8 mouse cellular contexts compared by ENCODE assay signal in genomic region chr8:123628253-123628967, GRCm38 (mm10). TPM values are rescaled to one million over a fixed set of nuclear protein-coding genes. Genes with fewer than 3 reads are reported as not detected.
DNase-seq lines count a peak whose midpoint lies in the region; ATAC-seq and TF ChIP-seq lines count a peak whose summit lies in the region.

No protein-coding gene starts in this region.

- 0% methylated on average over 8 of the region's 8 CpGs for WGBS in cerebellum, adult 2 months
- under 1% methylated on average over 8 of the region's 8 CpGs for WGBS in forebrain, embryonic 15.5 days
- WGBS in hindbrain, embryonic 16.5 days: 2% methylated on average over 8 of the region's 8 CpGs
- WGBS in limb, embryonic 15.5 days: 3% methylated on average over 8 of the region's 8 CpGs
- 2% methylated on average over 8 of the region's 8 CpGs for WGBS in midbrain, embryonic 16.5 days

- peak overlapping the region; percentile 66 for H3K4me3 ChIP-seq in cerebellum, adult 2 months (replicated peaks; ENCODE audit: insufficient read depth, low read depth, low read length)
- H3K4me3 ChIP-seq in forebrain, embryonic 15.5 days: peak overlapping the region; percentile 37
- peak overlapping the region; percentile 35 for H3K4me3 ChIP-seq in hindbrain, embryonic 16.5 days (ENCODE audit: low read length)
- H3K4me3 ChIP-seq in limb, embryonic 15.5 days: peak overlapping the region; percentile 31
- peak overlapping the region; percentile 25 for H3K4me3 ChIP-seq in midbrain, embryonic 16.5 days (ENCODE audit: low read depth, low read length)

- no peak overlapping the region for H3K27ac ChIP-seq in cerebellum, adult 2 months (ENCODE audit: insufficient read depth, low read length)
- no peak overlapping the region for H3K27ac ChIP-seq in forebrain, embryonic 15.5 days (replicated peaks)
- H3K27ac ChIP-seq in hindbrain, embryonic 16.5 days (ENCODE audit: low read depth, low read length): no peak overlapping the region
- H3K27ac ChIP-seq in limb, embryonic 15.5 days: no peak overlapping the region
- H3K27ac ChIP-seq in midbrain, embryonic 16.5 days (ENCODE audit: low read length): no peak overlapping the region

- H3K4me1 ChIP-seq in cerebellum, adult 2 months (ENCODE audit: control insufficient read depth, insufficient read depth, low read length): 0 out of 2 replicates have a peak, but pooled peaks cover 3% of the 10 kb centered on the region
- peaks cover 10% of the 10 kb centered on the region for H3K4me1 ChIP-seq in forebrain, embryonic 15.5 days
- peaks cover 11% of the 10 kb centered on the region for H3K4me1 ChIP-seq in hindbrain, embryonic 16.5 days (ENCODE audit: control insufficient read depth, insufficient read depth, low read depth, low read length)
- peaks cover 21% of the 10 kb centered on the region for H3K4me1 ChIP-seq in limb, embryonic 15.5 days
- peaks cover 10% of the 10 kb centered on the region for H3K4me1 ChIP-seq in midbrain, embryonic 16.5 days (ENCODE audit: control insufficient read depth, insufficient read depth, low read length)

- H3K4me2 ChIP-seq in forebrain, embryonic 15.5 days (replicated peaks): peak overlapping the region; percentile 46
- peak overlapping the region; percentile 66 for H3K4me2 ChIP-seq in hindbrain, embryonic 16.5 days (ENCODE audit: low read length)
- peak overlapping the region; percentile 54 for H3K4me2 ChIP-seq in limb, embryonic 15.5 days
- peak overlapping the region; percentile 63 for H3K4me2 ChIP-seq in midbrain, embryonic 16.5 days (ENCODE audit: low read length)

- TF ChIP-seq POLR2A in cerebellum, adult 2 months (IDR thresholded peaks at IDR 0.05; ENCODE audit: borderline replicate concordance, insufficient read depth, low read length): no peak

- peak; percentile 45 for DNase-seq in urinary bladder, postnatal 25 days (ENCODE audit: low spot score)
- DNase-seq in urinary bladder, postnatal 10 days (ENCODE audit: low spot score): no peak
- DNase-seq in cerebellum, adult 2 months: peak; percentile 65 to 76
- peak; percentile 49 for DNase-seq in thymus, postnatal 14 days

- peak overlapping the region; percentile 22; the same call in 1 of the 2 replicates for H3K9ac ChIP-seq in forebrain, embryonic 15.5 days (replicated peaks)
- peak overlapping the region; percentile 23; the same call in 1 of the 2 replicates for H3K9ac ChIP-seq in hindbrain, embryonic 16.5 days (ENCODE audit: low read depth, low read length)
- no peak overlapping the region for H3K9ac ChIP-seq in limb, embryonic 15.5 days
- peak overlapping the region; percentile 53; the same call in 1 of the 2 replicates for H3K9ac ChIP-seq in midbrain, embryonic 16.5 days (ENCODE audit: low read depth, low read length)

- H3K36me3 ChIP-seq in forebrain, embryonic 15.5 days: no peaks in the 10 kb centered on the region
- no peaks in the 10 kb centered on the region for H3K36me3 ChIP-seq in hindbrain, embryonic 16.5 days (ENCODE audit: control insufficient read depth, insufficient read depth, low read length)
- no peaks in the 10 kb centered on the region for H3K36me3 ChIP-seq in limb, embryonic 15.5 days
- no peaks in the 10 kb centered on the region for H3K36me3 ChIP-seq in midbrain, embryonic 16.5 days (ENCODE audit: control insufficient read depth, insufficient read depth, low read length)

- no peak; the same call in none of the 2 replicates for ATAC-seq in forebrain, embryonic 15.5 days (replicated peaks)
- ATAC-seq in hindbrain, embryonic 16.5 days: peak; percentile 41; the same call in 1 of the 2 replicates
- no peak for ATAC-seq in limb, embryonic 15.5 days (ENCODE audit: insufficient number of reproducible peaks, low FRiP score, low TSS enrichment, low read depth)
- peak; percentile 42; the same call in 1 of the 2 replicates for ATAC-seq in midbrain, embryonic 16.5 days

- peak; percentile 81 for TF ChIP-seq CTCF in cerebellum, adult 2 months (IDR thresholded peaks at IDR 0.05; ENCODE audit: borderline replicate concordance, insufficient read depth, low read depth, low read length)

- no peaks in the 10 kb centered on the region for H3K9me3 ChIP-seq in forebrain, embryonic 15.5 days
- no peaks in the 10 kb centered on the region for H3K9me3 ChIP-seq in hindbrain, embryonic 16.5 days (ENCODE audit: control insufficient read depth, low read length)
- H3K9me3 ChIP-seq in limb, embryonic 15.5 days: no peaks in the 10 kb centered on the region
- no peaks in the 10 kb centered on the region for H3K9me3 ChIP-seq in midbrain, embryonic 16.5 days (replicated peaks; ENCODE audit: control insufficient read depth, low read length, poor library complexity, severe bottlenecking)

- H3K27me3 ChIP-seq in cerebellum, adult 2 months (ENCODE audit: control insufficient read depth, insufficient read depth, low read length): no peaks in the 10 kb centered on the region
- H3K27me3 ChIP-seq in forebrain, embryonic 15.5 days: peaks cover 29% of the 10 kb centered on the region
- peaks cover 12% of the 10 kb centered on the region for H3K27me3 ChIP-seq in hindbrain, embryonic 16.5 days (replicated peaks; ENCODE audit: control insufficient read depth, insufficient read depth, low read length)
- peaks cover 39% of the 10 kb centered on the region for H3K27me3 ChIP-seq in limb, embryonic 15.5 days
- H3K27me3 ChIP-seq in midbrain, embryonic 16.5 days (ENCODE audit: control insufficient read depth, insufficient read depth, low read depth, low read length): peaks cover 18% of the 10 kb centered on the region

RNA-seq across cellular contexts. Expression of gene Rhou, which starts 25.3 kb away (rescaled TPM):
- 33.4 and 34.9 TPM in 2 replicates for polyA plus RNA-seq in cerebellum, adult 2 months (2012; rRNA removed)
- polyA plus RNA-seq in forebrain, embryonic 15.5 days (2015; fragmentation: Nextera tagmentation; extraction: Ambion mirVana): 8.6 and 10.4 TPM in 2 replicates
- polyA plus RNA-seq in hindbrain, embryonic 16.5 days (2015; fragmentation: Nextera tagmentation; extraction: Ambion mirVana): 11.6 and 12.3 TPM in 2 replicates
- polyA plus RNA-seq in limb, embryonic 15.5 days (2015; fragmentation: Nextera tagmentation; extraction: Ambion mirVana): 10.8 and 10.9 TPM in 2 replicates
- polyA plus RNA-seq in midbrain, embryonic 16.5 days (2015; fragmentation: Nextera tagmentation; extraction: Ambion mirVana): 10.1 and 13.2 TPM in 2 replicates

Comparison
In these comparisons a context has a peak if more than half of its experiments do, and no peak if none do; other contexts are left out.
1. ATAC-seq: peak in hindbrain, embryonic 16.5 days (single experiment) and midbrain, embryonic 16.5 days (single experiment); none in forebrain, embryonic 15.5 days (single experiment) and limb, embryonic 15.5 days (single experiment).
2. Peak in every context shown above with its lines, with median percentiles within 50 percentile points of each other: H3K4me3 ChIP-seq and H3K4me2 ChIP-seq.